Mouse (Mus musculus): ENCODE data around the gene Slc30a2.

GRCm38 (mm10) chr4:134314081-134314655, 28.8 kb upstream of the Slc30a2 start:
- no peak for TF ChIP-seq POLR2A (IDR thresholded peaks at IDR 0.05; ENCODE audit: low read depth, low read length)
- TF ChIP-seq CTCF (conservative IDR thresholded peaks at IDR 0.05; ENCODE audit: insufficient read depth, insufficient read length, low read depth, low read length), result no peak
